Mouse (Mus musculus) hindbrain, postnatal 0 days (tissue): Measurements from ENCODE around the gene Polr3gl. TPM values are rescaled to one million over a fixed set of nuclear protein-coding genes. Genes with fewer than 3 reads are reported as not detected.
A peak's percentile ranks its signal among the peaks of the same experiment; 100 is the strongest.

Experiments
- ATAC-seq: fragments of 200-750 bp; cut with Nextera tagmentation; 2 replicates; pipeline ENCODE4 v1.8.0; 2017; ENCODE audit warnings: mild to moderate bottlenecking, moderate TSS enrichment, moderate library complexity
- DNase-seq: peaks from one replicate; pipeline ENCODE4 v3.0.0-alpha.2; 2015; ENCODE audit warnings: low spot score
- H3K27ac ChIP-seq: fragments of 300-500 bp; sonication (generic); 2 replicates; pipeline ENCODE4 v1.5.1; 2014; ENCODE audit warnings: mild to moderate bottlenecking
- H3K27me3 ChIP-seq: fragments of 300-500 bp; sonication (generic); 2 replicates; pipeline ENCODE4 v1.6.1; 2014; ENCODE audit warnings: low read length, mixed read lengths; ENCODE audit not compliant: insufficient read depth
- H3K36me3 ChIP-seq: fragments of 300-500 bp; sonication (generic); 2 replicates; pipeline ENCODE4 v1.6.1; 2014; ENCODE audit warnings: low read length, mixed read lengths; ENCODE audit not compliant: insufficient read depth
- H3K4me1 ChIP-seq: fragments of 300-500 bp; sonication (generic); 2 replicates; pipeline ENCODE4 v1.6.1; 2014; ENCODE audit warnings: antibody characterized with exemption, low read length, mixed read lengths; ENCODE audit not compliant: insufficient read depth
- H3K4me2 ChIP-seq: fragments of 300-500 bp; sonication (generic); 2 replicates; pipeline ENCODE4 v1.6.1; 2014; ENCODE audit warnings: low read depth, mild to moderate bottlenecking, low read length, moderate library complexity, mixed read lengths
- H3K4me3 ChIP-seq: fragments of 300-500 bp; sonication (generic); 2 replicates; pipeline ENCODE4 v1.5.1; 2014; ENCODE audit warnings: low read length
- H3K9ac ChIP-seq: fragments of 300-500 bp; sonication (generic); replicated peaks from 2 replicates; pipeline ENCODE4 v1.6.1; 2014; ENCODE audit warnings: mild to moderate bottlenecking, low read length, moderate library complexity, mixed read lengths
- H3K9me3 ChIP-seq: fragments of 300-500 bp; sonication (generic); 2 replicates; pipeline ENCODE4 v1.6.1; 2016; ENCODE audit warnings: low read length, mixed read lengths
- CTCF ChIP-seq: IDR thresholded peaks from 2 replicates; pipeline ENCODE4 v1.5.1; 2016; ENCODE audit warnings: antibody characterized with exemption, control low read depth, low read depth
- WGBS: fragments of 180-500 bp; shearing (Covaris S2); extraction: QIAGEN DNeasy Blood & Tissue Kit; methylation state at CpG from one replicate; pipeline ENCODE4 v1.1.7; 2014; 5-methylcytosine and 5-hydroxymethylcytosine counted together
- polyA plus RNA-seq: library from polyadenylated mRNA; unstranded; fragments of >200 nt; fragmentation: Nextera tagmentation; extraction: Ambion mirVana; gene quantifications from 2 replicates; pipeline ENCODE4 v1.2.1, GENCODE M21; 2015
- total RNA-seq: library from RNA; depleted of rRNA; stranded (reverse); fragments of >200 nt; gene quantifications from 2 replicates; pipeline ENCODE4 v1.2.3, GENCODE M21; 2014

Gene Polr3gl
- total and polyA plus RNA-seq, 2 experiments from 2014 or later = 11.2 to 32.9 TPM

DNA sequence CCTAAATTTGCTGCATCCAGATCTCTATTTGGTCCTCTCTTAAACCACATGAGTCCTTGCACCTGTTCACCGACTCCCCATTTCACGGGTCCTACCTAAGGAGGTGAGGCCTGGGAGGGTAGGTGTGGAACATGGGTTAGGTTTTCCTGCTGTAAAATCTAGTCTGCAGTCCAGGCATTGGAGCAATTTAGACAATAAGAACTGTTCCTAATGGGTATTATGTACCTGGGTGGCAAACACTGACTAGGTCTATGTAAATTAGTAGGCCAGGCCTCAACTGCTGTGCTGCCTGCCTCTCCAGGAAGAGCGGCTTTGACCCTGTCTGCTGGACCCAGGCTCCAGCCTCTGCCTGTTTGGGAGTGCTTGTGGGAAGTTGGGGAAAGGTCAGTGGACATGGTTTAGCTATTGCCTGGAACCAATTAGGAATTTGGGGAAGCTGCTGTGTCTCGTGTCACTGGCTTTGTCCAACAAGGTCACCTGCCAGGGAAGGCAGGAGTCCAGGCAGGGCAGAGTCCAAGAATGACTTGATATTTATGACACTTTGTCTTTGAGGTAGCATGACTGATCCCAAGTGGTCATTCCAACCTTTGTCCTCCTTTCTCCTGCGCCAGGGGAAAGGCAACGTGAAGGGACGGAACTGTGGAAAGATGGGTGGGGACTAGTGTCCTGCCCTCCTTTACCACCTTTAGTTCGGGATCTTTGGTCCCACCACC lies 18.6 kb downstream of the Polr3gl start:
- Histone ChIP-seq H3K27ac (peak overlapping the region; percentile 78; the same call in 1 of the 2 replicates), H3K4me2 (no peak overlapping the region), H3K36me3 (no peaks in the 10 kb centered on the region), H3K4me3 (no peak overlapping the region), H3K4me1 (0 out of 2 replicates have a peak, but pooled peaks cover 4% of the 10 kb centered on the region), H3K9me3 (no peaks in the 10 kb centered on the region), H3K27me3 (no peaks in the 10 kb centered on the region), H3K9ac (no peak overlapping the region)
- ATAC-seq (no peak), DNase-seq (no peak)
- no peak for TF ChIP-seq CTCF
- WGBS = 79% methylated on average over 8 of the region's 8 CpGs

DNA sequence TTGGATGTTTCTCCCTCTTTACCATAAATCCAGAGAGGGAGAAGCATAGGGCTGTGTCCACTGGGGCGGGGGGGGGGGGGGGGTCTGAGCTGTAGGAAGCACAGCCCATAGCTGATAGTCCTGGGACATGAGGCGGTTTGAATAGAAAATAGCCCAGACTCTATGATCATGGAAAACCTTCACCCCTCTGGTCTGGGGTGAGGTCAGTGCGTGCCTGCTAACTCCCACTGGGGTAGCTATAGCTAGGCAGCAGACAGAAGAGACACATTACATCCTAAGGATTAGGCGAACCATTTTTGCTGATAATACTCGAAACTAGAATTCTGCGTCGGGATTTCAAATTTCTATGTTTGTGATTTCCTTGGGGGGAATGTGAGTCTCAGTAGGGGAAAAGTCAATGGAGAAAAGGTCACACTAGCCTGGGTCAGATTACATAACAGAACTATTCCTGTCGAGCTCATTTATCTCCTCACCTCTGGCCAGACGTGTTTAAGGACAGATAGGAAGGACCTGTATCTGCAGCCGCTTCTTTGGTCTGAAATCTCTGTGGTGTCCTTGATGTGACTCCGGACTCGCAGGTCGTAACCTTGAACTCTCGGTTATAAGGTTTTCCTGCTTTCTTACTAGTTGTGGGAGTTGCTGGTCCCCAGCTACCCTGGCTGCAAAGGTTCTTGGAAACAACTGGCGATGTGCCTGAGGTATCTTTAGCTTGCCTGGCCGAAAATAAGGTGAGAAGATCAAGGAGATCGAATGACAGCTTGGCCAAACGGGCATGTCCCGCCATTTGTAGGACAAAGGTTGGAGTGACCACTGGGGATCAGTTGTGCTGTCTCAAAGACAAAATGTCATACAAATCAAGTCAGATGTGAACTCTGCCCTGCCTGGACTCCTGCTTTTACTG lies 20.1 kb downstream of the Polr3gl start:
- ATAC-seq (no peak), DNase-seq (no peak)
- no peak overlapping the region for H3K27ac ChIP-seq
- no peak overlapping the region for H3K4me3 ChIP-seq
- no peaks in the 10 kb centered on the region for H3K36me3 ChIP-seq
- 0 out of 2 replicates have a peak, but pooled peaks cover 4% of the 10 kb centered on the region for H3K4me1 ChIP-seq
- 87% methylated on average over 19 of the region's 19 CpGs for WGBS
- no peaks in the 10 kb centered on the region for H3K9me3 ChIP-seq
- no peak overlapping the region for H3K4me2 ChIP-seq
- no peak overlapping the region for H3K9ac ChIP-seq
- TF ChIP-seq CTCF = no peak
- no peaks in the 10 kb centered on the region for H3K27me3 ChIP-seq

- no peak overlapping the region for H3K4me3 ChIP-seq
- whole genome bisulfite sequencing = 74% methylated on average over 16 of the region's 16 CpGs
These were observed 21.9 kb downstream of the Polr3gl start for GRCm38 (mm10) chr3:96571896-96572698.

GRCm38 (mm10) chr3:96571336-96571735 lies 22.6 kb downstream of the Polr3gl start:
- no peak for ATAC-seq
- no peaks in the 10 kb centered on the region for H3K27me3 ChIP-seq
- H3K36me3 ChIP-seq = no peaks in the 10 kb centered on the region
- H3K9me3 ChIP-seq = no peaks in the 10 kb centered on the region
- WGBS = 83% methylated on average over 2 of the region's 2 CpGs
- no peak overlapping the region for H3K9ac ChIP-seq
- H3K4me1 ChIP-seq = no peaks in the 10 kb centered on the region
- H3K4me2 ChIP-seq = no peak overlapping the region
- DNase-seq = no peak
- no peak for TF ChIP-seq CTCF
- H3K27ac ChIP-seq = no peak overlapping the region
- no peak overlapping the region for H3K4me3 ChIP-seq

More at GRCm38 (mm10) chr3:96571896-96572698, 21.9 kb downstream of the Polr3gl start:
- no peaks in the 10 kb centered on the region for H3K36me3 ChIP-seq
- H3K4me2 ChIP-seq = no peak overlapping the region
- TF ChIP-seq CTCF = no peak
- H3K27ac ChIP-seq = peak overlapping the region; percentile 11; the same call in 1 of the 2 replicates
- DNase-seq (no peak), ATAC-seq (no peak)
- H3K4me1 ChIP-seq = 0 out of 2 replicates have a peak, but pooled peaks cover 2% of the 10 kb centered on the region
- no peak overlapping the region for H3K9ac ChIP-seq
- no peaks in the 10 kb centered on the region for H3K27me3 ChIP-seq
- no peaks in the 10 kb centered on the region for H3K9me3 ChIP-seq

DNA sequence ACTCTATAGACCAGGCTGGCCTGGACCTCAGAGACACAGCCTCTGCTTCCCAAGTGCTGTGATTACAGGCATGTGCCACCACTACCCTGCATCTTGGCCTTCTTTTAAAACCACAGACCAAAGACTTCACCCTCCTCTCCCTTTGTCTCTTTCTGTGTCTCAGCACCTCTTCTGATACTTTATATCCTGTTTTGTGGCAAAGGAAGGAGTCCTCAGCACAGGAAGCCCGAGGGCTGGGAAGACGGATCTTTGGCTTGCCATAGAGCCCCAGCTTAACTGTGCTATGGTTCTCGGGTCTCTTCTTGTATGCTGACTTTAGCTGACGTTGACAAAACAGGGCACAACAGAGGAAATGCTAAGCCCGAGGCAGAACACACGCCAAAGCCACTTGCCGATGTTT lies 23.3 kb downstream of the Polr3gl start:
- H3K27ac ChIP-seq = no peak overlapping the region
- no peak overlapping the region for H3K4me3 ChIP-seq
- no peaks in the 10 kb centered on the region for H3K27me3 ChIP-seq
- no peak for DNase-seq
- H3K4me2 ChIP-seq = no peak overlapping the region
- H3K9ac ChIP-seq = no peak overlapping the region
- no peaks in the 10 kb centered on the region for H3K4me1 ChIP-seq
- H3K36me3 ChIP-seq = no peaks in the 10 kb centered on the region
- WGBS = 75% methylated on average over 7 of the region's 7 CpGs
- ATAC-seq = no peak
- H3K9me3 ChIP-seq = no peaks in the 10 kb centered on the region
- TF ChIP-seq CTCF = no peak

- WGBS = 92% methylated on average over 11 of the region's 11 CpGs
- H3K4me3 ChIP-seq = no peak overlapping the region
- DNase-seq (no peak), ATAC-seq (no peak)
- H3K9me3 ChIP-seq = no peaks in the 10 kb centered on the region
- H3K27me3 ChIP-seq = no peaks in the 10 kb centered on the region
- no peaks in the 10 kb centered on the region for H3K4me1 ChIP-seq
- H3K4me2 ChIP-seq = no peak overlapping the region
- H3K36me3 ChIP-seq = no peaks in the 10 kb centered on the region
- no peak overlapping the region for H3K27ac ChIP-seq
- TF ChIP-seq CTCF = no peak
- H3K9ac ChIP-seq = no peak overlapping the region
These were observed 23.9 kb downstream of the Polr3gl start for GRCm38 (mm10) chr3:96569966-96570605.
